Mouse (Mus musculus): ENCODE data around the gene Rasa2. TPM values are rescaled to one million over a fixed set of nuclear protein-coding genes. Genes with fewer than 3 reads are reported as not detected.

The Rasa2 gene
- total RNA-seq (2023) = 10 to 100 TPM; 42.7 to 45.1 TPM

GRCm38 (mm10) chr9:96631389-96632072 is at the start of gene Rasa2:
Rasa2 (minus strand) TSS chr9:96631617.

GRCm38 (mm10) chr9:96524972-96525506 is 106.4 kb downstream of the Rasa2 start, which contains the start of gene Gm28729:
Gm28729 (minus strand) TSS chr9:96525264.

Other genes starting within 250 kb of the Rasa2 start
- 10 to 100 TPM; 26.5 to 30.0 TPM for gene Rnf7, start 152.9 kb downstream of the Rasa2 start, total RNA-seq (2023)
- gene Gm28729, start 106.4 kb downstream of the Rasa2 start, total RNA-seq (2023) = not detected
- gene Zbtb38, start 121.2 kb upstream of the Rasa2 start, total RNA-seq (2023) = 10 to 100 TPM; 15.1 to 16.2 TPM

All from neutrophil, adult 59 days (primary cell).